Mouse (Mus musculus) neural tube, embryonic 14.5 days (tissue): ENCODE measurements around the gene Slc17a8. TPM values are rescaled to one million over a fixed set of nuclear protein-coding genes. Genes with fewer than 3 reads are reported as not detected.
"Not testable (repeated sequence)": the region's sequence is repeated elsewhere in the genome, so short reads cannot be mapped to it uniquely, and the experiment has no call there.

Experiments used
- ATAC-seq: fragments of 200-750 bp; cut with Nextera tagmentation; 2 replicates; pipeline ENCODE4 v1.8.0; 2017; ENCODE audit warnings: low read depth, mild to moderate bottlenecking, moderate TSS enrichment, moderate library complexity
- H3K27ac ChIP-seq: fragments of 300-500 bp; sonication (generic); 2 replicates; pipeline ENCODE4 v1.5.1; 2014; ENCODE audit warnings: low read depth, mild to moderate bottlenecking, control low read depth, low read length, moderate library complexity, mixed read lengths
- H3K27me3 ChIP-seq: fragments of 300-500 bp; sonication (generic); 2 replicates; pipeline ENCODE4 v1.6.1; 2014; ENCODE audit warnings: low read length; ENCODE audit not compliant: control insufficient read depth, insufficient read depth
- H3K36me3 ChIP-seq: fragments of 300-500 bp; sonication (generic); 2 replicates; pipeline ENCODE4 v1.6.1; 2014; ENCODE audit warnings: low read length, mixed read lengths; ENCODE audit not compliant: control insufficient read depth, insufficient read depth
- H3K4me1 ChIP-seq: fragments of 300-500 bp; sonication (generic); 2 replicates; pipeline ENCODE4 v1.6.1; 2014; ENCODE audit warnings: low read length; ENCODE audit not compliant: control insufficient read depth, insufficient read depth
- H3K4me2 ChIP-seq: fragments of 300-500 bp; sonication (generic); 2 replicates; pipeline ENCODE4 v1.6.1; 2014; ENCODE audit warnings: mild to moderate bottlenecking, low read depth, low read length, control low read depth
- H3K4me3 ChIP-seq: fragments of 300-500 bp; sonication (generic); 2 replicates; pipeline ENCODE4 v1.5.1; 2014; ENCODE audit warnings: low read depth, low read length, control low read depth, mixed read lengths
- H3K9ac ChIP-seq: fragments of 300-500 bp; sonication (generic); replicated peaks from 2 replicates; pipeline ENCODE4 v1.6.1; 2014; ENCODE audit warnings: low read depth, mild to moderate bottlenecking, control low read depth, low read length, mixed read lengths
- H3K9me3 ChIP-seq: fragments of 300-500 bp; sonication (generic); 2 replicates; pipeline ENCODE4 v1.6.1; 2016; ENCODE audit warnings: low read length; ENCODE audit not compliant: control insufficient read depth
- whole genome bisulfite sequencing: fragments of 180-500 bp; shearing (Covaris S2); extraction: QIAGEN DNeasy Blood & Tissue Kit; methylation state at CpG from one replicate; pipeline ENCODE4 v1.1.7; 2014; 5-methylcytosine and 5-hydroxymethylcytosine counted together
- polyA plus RNA-seq: library from polyadenylated mRNA; unstranded; fragments of >200 nt; fragmentation: Nextera tagmentation; extraction: Ambion mirVana; gene quantifications from 2 replicates; pipeline ENCODE4 v1.2.1, GENCODE M21; 2014

Gene Slc17a8
- polyA plus RNA-seq, 1 experiment from 2014 or later: 0.37 TPM

GRCm38 (mm10) chr10:89577666-89578065 lies 43.4 kb downstream of the Slc17a8 start:
- no peak overlapping the region for H3K4me2 ChIP-seq
- 76% methylated on average over 3 of the region's 3 CpGs for WGBS

GRCm38 (mm10) chr10:89573421-89573820 lies 47.6 kb downstream of the Slc17a8 start:
- Histone ChIP-seq H3K9me3 (no peaks in the 10 kb centered on the region), H3K27ac (no peak overlapping the region), H3K9ac (no peak overlapping the region), H3K4me1 (no peaks in the 10 kb centered on the region), H3K36me3 (no peaks in the 10 kb centered on the region), H3K4me3 (no peak overlapping the region), H3K27me3 (no peaks in the 10 kb centered on the region), H3K4me2 (no peak overlapping the region)
- WGBS: 89% methylated on average over 3 of the region's 3 CpGs
- no peak for ATAC-seq

More at GRCm38 (mm10) chr10:89577666-89578065, 43.4 kb downstream of the Slc17a8 start:
- no peak for ATAC-seq
- Histone ChIP-seq H3K4me1 (no peaks in the 10 kb centered on the region), H3K9me3 (no peaks in the 10 kb centered on the region), H3K27me3 (no peaks in the 10 kb centered on the region), H3K9ac (no peak overlapping the region), H3K4me3 (no peak overlapping the region), H3K36me3 (no peaks in the 10 kb centered on the region), H3K27ac (no peak overlapping the region)

GRCm38 (mm10) chr10:89572946-89573345 lies 48.1 kb downstream of the Slc17a8 start:
- no peaks in the 10 kb centered on the region for H3K4me1 ChIP-seq
- H3K4me3 ChIP-seq: no peak overlapping the region
- H3K9ac ChIP-seq: no peak overlapping the region
- no peak for ATAC-seq
- no peak overlapping the region for H3K27ac ChIP-seq
- H3K9me3 ChIP-seq: no peaks in the 10 kb centered on the region
- no peaks in the 10 kb centered on the region for H3K36me3 ChIP-seq
- no peak overlapping the region for H3K4me2 ChIP-seq
- 95% methylated on average over 6 of the region's 6 CpGs for WGBS
- H3K27me3 ChIP-seq: no peaks in the 10 kb centered on the region

GRCm38 (mm10) chr10:89567391-89567790 lies 53.7 kb downstream of the Slc17a8 start:
- Histone ChIP-seq H3K9ac (no peak overlapping the region), H3K27ac (no peak overlapping the region), H3K4me1 (no peaks in the 10 kb centered on the region), H3K27me3 (no peaks in the 10 kb centered on the region), H3K4me2 (no peak overlapping the region), H3K36me3 (no peaks in the 10 kb centered on the region), H3K4me3 (no peak overlapping the region), H3K9me3 (no peaks in the 10 kb centered on the region)
- WGBS: 94% methylated on average over 2 of the region's 2 CpGs
- no peak for ATAC-seq

- no peak for ATAC-seq
- Histone ChIP-seq H3K4me1 (no peaks in the 10 kb centered on the region), H3K4me3 (no peak overlapping the region), H3K9me3 (no peaks in the 10 kb centered on the region), H3K9ac (no peak overlapping the region), H3K36me3 (no peaks in the 10 kb centered on the region), H3K27ac (no peak overlapping the region), H3K4me2 (no peak overlapping the region), H3K27me3 (no peaks in the 10 kb centered on the region)
- 89% methylated on average over 9 of the region's 9 CpGs for WGBS
These were observed 55.6 kb downstream of the Slc17a8 start for GRCm38 (mm10) chr10:89565301-89566022.

GRCm38 (mm10) chr10:89562113-89562512 lies 58.9 kb downstream of the Slc17a8 start:
- WGBS: 95% methylated on average over 6 of the region's 6 CpGs
- Histone ChIP-seq H3K4me3 (no peak overlapping the region), H3K9me3 (no peaks in the 10 kb centered on the region)

GRCm38 (mm10) chr10:89559351-89559750 lies 61.7 kb downstream of the Slc17a8 start:
- Histone ChIP-seq H3K27me3 (no peaks in the 10 kb centered on the region), H3K9me3 (no peaks in the 10 kb centered on the region), H3K4me2 (no peak overlapping the region), H3K4me3 (no peak overlapping the region), H3K36me3 (no peaks in the 10 kb centered on the region), H3K27ac (no peak overlapping the region), H3K4me1 (no peaks in the 10 kb centered on the region), H3K9ac (no peak overlapping the region)
- WGBS: 80% methylated on average over 3 of the region's 3 CpGs
- no peak for ATAC-seq

More at GRCm38 (mm10) chr10:89562113-89562512, 58.9 kb downstream of the Slc17a8 start:
- H3K36me3 ChIP-seq: no peaks in the 10 kb centered on the region
- H3K4me2 ChIP-seq: no peak overlapping the region
- no peaks in the 10 kb centered on the region for H3K27me3 ChIP-seq
- no peaks in the 10 kb centered on the region for H3K4me1 ChIP-seq
- H3K9ac ChIP-seq: no peak overlapping the region
- no peak for ATAC-seq
- H3K27ac ChIP-seq: no peak overlapping the region

GRCm38 (mm10) chr10:89554885-89555284 lies 66.2 kb downstream of the Slc17a8 start:
- H3K27ac ChIP-seq, ATAC-seq, H3K4me3 ChIP-seq, H3K27me3 ChIP-seq, H3K9ac ChIP-seq, H3K36me3 ChIP-seq, H3K4me2 ChIP-seq, H3K9me3 ChIP-seq, H3K4me1 ChIP-seq: not testable (repeated sequence)
- 90% methylated on average over 12 of the region's 13 CpGs for whole genome bisulfite sequencing

GRCm38 (mm10) chr10:89553855-89554254 lies 67.2 kb downstream of the Slc17a8 start:
- not testable (repeated sequence) for H3K9me3 ChIP-seq, H3K4me1 ChIP-seq, H3K36me3 ChIP-seq, H3K27ac ChIP-seq, H3K4me3 ChIP-seq, ATAC-seq, H3K4me2 ChIP-seq, H3K9ac ChIP-seq, H3K27me3 ChIP-seq
- whole genome bisulfite sequencing: 93% methylated on average over 7 of the region's 7 CpGs
